27 mouse cellular contexts compared by ENCODE assay signal in the genomic region with DNA sequence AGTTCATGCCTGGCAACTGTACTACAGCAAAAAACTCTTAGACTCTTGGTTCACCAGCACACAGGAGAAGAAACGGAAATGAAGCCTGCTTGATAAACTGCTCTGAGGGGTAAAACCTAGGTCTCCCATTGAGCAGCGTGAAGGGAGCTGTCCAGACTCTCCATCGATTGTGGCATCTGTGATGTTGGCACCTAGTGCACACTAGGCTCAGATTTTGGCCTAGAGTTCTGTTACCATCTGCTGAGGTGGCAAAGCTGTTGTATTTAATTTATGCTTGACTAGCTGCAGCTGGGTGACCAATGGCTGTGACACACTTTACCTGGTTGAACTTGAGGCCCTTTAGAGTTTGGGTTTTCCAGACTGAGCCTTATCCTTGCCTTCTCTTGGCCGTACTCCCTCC. TPM values are rescaled to one million over a fixed set of nuclear protein-coding genes. Genes with fewer than 3 reads are reported as not detected.
DNase-seq lines count a peak whose midpoint lies in the region; ATAC-seq and TF ChIP-seq lines count a peak whose summit lies in the region.
"Had no signal": no experiment of that assay in that cellular context is flagged by ENCODE, and none has a peak within 500 bp of the region (broad histone marks: within the 10 kb centered on the region; RNA-seq: fewer than 3 reads in every experiment).

No protein-coding gene starts in this region.

- peaks cover 7% of the 10 kb centered on the region for H3K4me1 ChIP-seq in hindbrain, embryonic 16.5 days (ENCODE audit: control insufficient read depth, insufficient read depth, low read depth, low read length)
- H3K4me1 ChIP-seq in hindbrain, embryonic 12.5 days, result peaks cover 8% of the 10 kb centered on the region
- peaks cover 3% of the 10 kb centered on the region; the same call in 1 of the 2 replicates for H3K4me1 ChIP-seq in lung, adult 2 months (ENCODE audit: control insufficient read depth, insufficient read depth, low read length)

- H3K27me3 ChIP-seq in hindbrain, embryonic 16.5 days (replicated peaks; ENCODE audit: control insufficient read depth, insufficient read depth, low read length), result no peaks in the 10 kb centered on the region
- no peaks in the 10 kb centered on the region for H3K27me3 ChIP-seq in hindbrain, embryonic 12.5 days
- H3K27me3 ChIP-seq: CH12.LX; limb, embryonic 12.5 days; liver, embryonic 15.5 days; lung, embryonic 15.5 days had no signal

- H3K36me3 ChIP-seq in hindbrain, embryonic 16.5 days (ENCODE audit: control insufficient read depth, insufficient read depth, low read length), result peaks cover 19% of the 10 kb centered on the region
- peaks cover 28% of the 10 kb centered on the region for H3K36me3 ChIP-seq in hindbrain, embryonic 12.5 days

- H3K9ac ChIP-seq in hindbrain, embryonic 16.5 days (ENCODE audit: low read depth, low read length), result no peak overlapping the region
- H3K9ac ChIP-seq in hindbrain, embryonic 12.5 days, result no peak overlapping the region
- H3K9ac ChIP-seq: limb, embryonic 12.5 days; liver, embryonic 15.5 days; lung, embryonic 15.5 days had no signal

- no peak for TF ChIP-seq POLR2A in lung, adult 2 months (IDR thresholded peaks at IDR 0.05; ENCODE audit: borderline replicate concordance, extremely low read depth, low read depth, low read length)

- no peak overlapping the region for H3K4me3 ChIP-seq in hindbrain, embryonic 16.5 days (ENCODE audit: low read length)
- no peak overlapping the region for H3K4me3 ChIP-seq in hindbrain, embryonic 12.5 days
- no peak overlapping the region for H3K4me3 ChIP-seq in lung, adult 2 months (replicated peaks; ENCODE audit: extremely low read depth, low read depth, low read length)
- H3K4me3 ChIP-seq: hindbrain, embryonic 10.5 days; limb, embryonic 12.5 days; liver, embryonic 15.5 days; lung, embryonic 15.5 days; midbrain, embryonic 10.5 days had no signal

- no peak for TF ChIP-seq CTCF in lung, adult 2 months (IDR thresholded peaks at IDR 0.05; ENCODE audit: insufficient read depth, low read length)

- no peak for DNase-seq in cerebellum, adult 8-10 months
- peak; percentile 68 for DNase-seq in brain, adult 2 months (ENCODE audit: low read depth, low spot score)
- peak; percentile 84 to 85 for DNase-seq in cerebellum, postnatal 10 days
- no peak for DNase-seq in lung, adult 2 months
- DNase-seq: adrenal gland, adult 8-10 months; gastrocnemius, postnatal 14 days; heart, postnatal 14 days; kidney, adult 11 months; kidney, postnatal 14 days; layer of hippocampus, adult 9-11 months; right cerebral cortex, postnatal 25 days; thymus, postnatal 14 days had no signal

- no peak overlapping the region for H3K27ac ChIP-seq in hindbrain, embryonic 16.5 days (ENCODE audit: low read depth, low read length)
- no peak overlapping the region for H3K27ac ChIP-seq in hindbrain, embryonic 12.5 days
- H3K27ac ChIP-seq: hindbrain, embryonic 10.5 days; limb, embryonic 12.5 days; liver, embryonic 15.5 days; lung, embryonic 15.5 days; midbrain, embryonic 10.5 days had no signal

- no peak overlapping the region for H3K4me2 ChIP-seq in hindbrain, embryonic 16.5 days (ENCODE audit: low read length)
- no peak overlapping the region for H3K4me2 ChIP-seq in hindbrain, embryonic 12.5 days (replicated peaks)
- H3K4me2 ChIP-seq: limb, embryonic 12.5 days; liver, embryonic 15.5 days; lung, embryonic 15.5 days had no signal

- peak; percentile 26; the same call in 1 of the 2 replicates for ATAC-seq in cerebellum, adult (ENCODE audit: insufficient number of reproducible peaks, low FRiP score, low TSS enrichment)
- ATAC-seq in hindbrain, embryonic 16.5 days, result peak; percentile 37; the same call in 1 of the 2 replicates
- no peak for ATAC-seq in hindbrain, embryonic 12.5 days (ENCODE audit: low FRiP score)
- ATAC-seq: activated CD4-positive, CD25-positive, alpha-beta regulatory T cell, adult 4 months had no signal

- WGBS in hindbrain, embryonic 16.5 days, result 88% methylated on average over 4 of the region's 4 CpGs
- 95% methylated on average over 4 of the region's 4 CpGs for WGBS in hindbrain, embryonic 12.5 days
- whole genome bisulfite sequencing in lung, adult 2 months, result 98% methylated on average over 4 of the region's 4 CpGs

- H3K9me3 ChIP-seq in hindbrain, embryonic 16.5 days (ENCODE audit: control insufficient read depth, low read length), result no peaks in the 10 kb centered on the region
- H3K9me3 ChIP-seq in hindbrain, embryonic 12.5 days (replicated peaks), result no peaks in the 10 kb centered on the region
- H3K9me3 ChIP-seq: hindbrain, embryonic 10.5 days; limb, embryonic 12.5 days; liver, embryonic 15.5 days; lung, embryonic 15.5 days; midbrain, embryonic 10.5 days had no signal

RNA-seq across cellular contexts. Expression of a gene that starts 5.3 kb away (rescaled TPM):
- 95.2 and 106 TPM in 2 replicates for polyA plus RNA-seq in hindbrain, embryonic 16.5 days (2015; fragmentation: Nextera tagmentation; extraction: Ambion mirVana)
- 69.2 and 71.3 TPM in 2 replicates for polyA plus RNA-seq in hindbrain, embryonic 12.5 days (2016; fragmentation: Nextera tagmentation; extraction: Ambion mirVana)
- polyA plus RNA-seq in lung, adult 2 months (2012; rRNA removed), result 39.0 and 48.0 TPM in 2 replicates

RNA-seq across cellular contexts. Expression of a gene that starts 10.6 kb away (rescaled TPM):
- 0.26 and 0.34 TPM in 2 replicates for polyA plus RNA-seq in hindbrain, embryonic 16.5 days (2015; fragmentation: Nextera tagmentation; extraction: Ambion mirVana)
- 0.74 and 1.1 TPM in 2 replicates for polyA plus RNA-seq in hindbrain, embryonic 12.5 days (2016; fragmentation: Nextera tagmentation; extraction: Ambion mirVana)
- 57.2 and 62.4 TPM in 2 replicates for polyA plus RNA-seq in lung, adult 2 months (2012; rRNA removed)
- polyA plus RNA-seq: C2C12 had no signal

RNA-seq across cellular contexts. Expression of a gene that starts 12.1 kb away (rescaled TPM):
- 0.21 TPM in 1 of 2 replicates, not detected in the other for polyA plus RNA-seq in hindbrain, embryonic 16.5 days (2015; fragmentation: Nextera tagmentation; extraction: Ambion mirVana)
- not detected in 2 replicates for polyA plus RNA-seq in hindbrain, embryonic 12.5 days (2016; fragmentation: Nextera tagmentation; extraction: Ambion mirVana)
- polyA plus RNA-seq in lung, adult 2 months (2012; rRNA removed), result 56.9 and 133 TPM in 2 replicates
- polyA plus RNA-seq: activated CD4-positive, CD25-positive, alpha-beta regulatory T cell, adult 4 months; C2C12; embryonic facial prominence, embryonic 11.5 days; heart, embryonic 14.5 days; hindbrain, embryonic 10.5 days; kidney, embryonic 14.5 days; limb, embryonic 12.5 days; liver, embryonic 15.5 days; lung, embryonic 15.5 days; midbrain, embryonic 10.5 days; neural tube, embryonic 14.5 days had no signal

RNA-seq across cellular contexts. Expression of a gene that starts 23.6 kb away (rescaled TPM):
- 4.4 and 5.9 TPM in 2 replicates for polyA plus RNA-seq in hindbrain, embryonic 16.5 days (2015; fragmentation: Nextera tagmentation; extraction: Ambion mirVana)
- 5.4 and 6.0 TPM in 2 replicates for polyA plus RNA-seq in hindbrain, embryonic 12.5 days (2016; fragmentation: Nextera tagmentation; extraction: Ambion mirVana)
- polyA plus RNA-seq in lung, adult 2 months (2012; rRNA removed), result 75.5 and 100.0 TPM in 2 replicates
- polyA plus RNA-seq: activated CD4-positive, CD25-positive, alpha-beta regulatory T cell, adult 4 months had no signal

RNA-seq across cellular contexts. Expression of a gene that starts 28.5 kb away (rescaled TPM):
- polyA plus RNA-seq in hindbrain, embryonic 16.5 days (2015; fragmentation: Nextera tagmentation; extraction: Ambion mirVana), result 21.5 and 21.7 TPM in 2 replicates
- polyA plus RNA-seq in hindbrain, embryonic 12.5 days (2016; fragmentation: Nextera tagmentation; extraction: Ambion mirVana), result 22.0 and 26.1 TPM in 2 replicates
- polyA plus RNA-seq in lung, adult 2 months (2012; rRNA removed), result 43.1 and 44.9 TPM in 2 replicates

Comparison
In these comparisons a context has a peak if more than half of its experiments do, and no peak if none do; other contexts are left out.
1. DNase-seq: peak in brain, adult 2 months (single experiment) and cerebellum, postnatal 10 days (2 of 2); none in cerebellum, adult 8-10 months (single experiment) and lung, adult 2 months (single experiment).
2. RNA of a gene that starts 10.6 kb away (polyA plus RNA-seq): 57.2 to 62.4 TPM in lung, adult 2 months; 0.74 to 1.1 TPM in hindbrain, embryonic 12.5 days and 0.26 to 0.34 TPM in hindbrain, embryonic 16.5 days; every median in the first group is over 10 times any median in the second.
3. RNA of a gene that starts 12.1 kb away (polyA plus RNA-seq): 56.9 to 133 TPM in lung, adult 2 months; 0.21 TPM in hindbrain, embryonic 16.5 days and not detected in hindbrain, embryonic 12.5 days; every median in the first group is over 10 times any median in the second.